Mouse (Mus musculus) MEL (cell line): ENCODE results near the gene Hdac7. TPM values are rescaled to one million over a fixed set of nuclear protein-coding genes. Genes with fewer than 3 reads are reported as not detected.
A peak's percentile ranks its signal among the peaks of the same experiment; 100 is the strongest.

Experiments used
- DNase-seq: peaks from one replicate; pipeline ENCODE4 v3.0.0; 2011; ENCODE audit warnings: low read depth, low spot score
- H3K27ac ChIP-seq: 2 replicates; pipeline ENCODE4 v1.5.1; 2012; ENCODE audit warnings: low read depth, mild to moderate bottlenecking, control low read depth, low read length, moderate library complexity; ENCODE audit not compliant: control insufficient read depth
- H3K27me3 ChIP-seq, 2 experiments: fragments of 150-350 bp in 1 of 2; sonication (generic) in 1 of 2; 2 replicates each; pipeline ENCODE4 v1.6.1; 2012; ENCODE audit warnings: low read length in 2 of 2, mild to moderate bottlenecking in 2 of 2, improper control_type of control experiment in 1 of 2, moderate library complexity in 1 of 2; ENCODE audit not compliant: insufficient read depth in 2 of 2, control insufficient read depth in 1 of 2
- H3K36me3 ChIP-seq, 2 experiments: 2 replicates each; pipeline ENCODE4 v1.6.1; 2012 to 2014; ENCODE audit warnings: low read length in 2 of 2, improper control_type of control experiment in 1 of 2, inconsistent platforms in 1 of 2, mild to moderate bottlenecking in 1 of 2; ENCODE audit not compliant: insufficient read depth in 2 of 2, control insufficient read depth in 1 of 2
- H3K4me1 ChIP-seq, 2 experiments: fragments of 150-350 bp in 1 of 2; sonication (generic) in 1 of 2; 2 replicates each; pipeline ENCODE4 v1.6.1; 2012; ENCODE audit warnings: low read length in 2 of 2, improper control_type of control experiment in 1 of 2, mild to moderate bottlenecking in 1 of 2; ENCODE audit not compliant: insufficient read depth in 2 of 2, control insufficient read depth in 1 of 2
- H3K4me3 ChIP-seq, 2 experiments: fragments of 150-350 bp in 1 of 2; sonication (generic) in 1 of 2; 2 replicates each; pipeline ENCODE4 v1.5.1; 2012; ENCODE audit warnings: low read depth in 2 of 2, low read length in 2 of 2, mild to moderate bottlenecking in 2 of 2, moderate library complexity in 2 of 2, control low read depth in 1 of 2, improper control_type of control experiment in 1 of 2; ENCODE audit not compliant: control insufficient read depth in 1 of 2, insufficient read depth in 1 of 2
- H3K79me2 ChIP-seq: 2 replicates; pipeline ENCODE4 v1.6.1; 2012; ENCODE audit warnings: mild to moderate bottlenecking, low read length, moderate library complexity; ENCODE audit not compliant: control insufficient read depth, poor library complexity, insufficient read depth
- H3K9ac ChIP-seq: 2 replicates; pipeline ENCODE4 v1.6.1; 2012; ENCODE audit warnings: low read depth, mild to moderate bottlenecking, control low read depth, low read length, moderate library complexity; ENCODE audit not compliant: control insufficient read depth, poor library complexity, severe bottlenecking
- H3K9me3 ChIP-seq: fragments of 150-350 bp; sonication (generic); replicated peaks from 2 replicates; pipeline ENCODE4 v1.6.1; 2012; ENCODE audit warnings: mild to moderate bottlenecking, low read length, improper control_type of control experiment, moderate library complexity; ENCODE audit not compliant: insufficient read depth
- BHLHE40 ChIP-seq: IDR thresholded peaks from 2 replicates; pipeline ENCODE4 v1.6.1; 2012; ENCODE audit warnings: low read depth, mild to moderate bottlenecking, inconsistent platforms, low read length, improper control_type of control experiment, borderline replicate concordance
- CTCF ChIP-seq, 3 experiments: IDR thresholded peaks in 2 of 3; conservative IDR thresholded peaks in 1 of 3; 2 replicates each; pipeline ENCODE4 v1.5.1; 2011 to 2012; ENCODE audit warnings: low read length in 3 of 3, low read depth in 2 of 3, mild to moderate bottlenecking in 2 of 3, improper control_type of control experiment in 1 of 3, inconsistent platforms in 1 of 3, mixed read lengths in 1 of 3, moderate library complexity in 1 of 3; ENCODE audit not compliant: control insufficient read depth in 1 of 3, insufficient read depth in 1 of 3, poor library complexity in 1 of 3, severe bottlenecking in 1 of 3
- E2F4 ChIP-seq: IDR thresholded peaks from 2 replicates; pipeline ENCODE4 v1.6.1; 2011; ENCODE audit warnings: low read depth, low read length, improper control_type of control experiment, borderline replicate concordance
- ELF1 ChIP-seq: IDR thresholded peaks from 2 replicates; pipeline ENCODE4 v1.6.1; 2014; ENCODE audit warnings: low read depth, mild to moderate bottlenecking, inconsistent platforms, low read length, improper control_type of control experiment, moderate library complexity
- GATA1 ChIP-seq: IDR thresholded peaks from 2 replicates; pipeline ENCODE4 v1.6.1; 2011; ENCODE audit warnings: low read depth, low read length, improper control_type of control experiment
- HCFC1 ChIP-seq: IDR thresholded peaks from 2 replicates; pipeline ENCODE4 v1.6.1; 2012; ENCODE audit warnings: low read depth, mild to moderate bottlenecking, inconsistent platforms, low read length, improper control_type of control experiment, moderate library complexity
- JUND ChIP-seq: IDR thresholded peaks from 2 replicates; pipeline ENCODE4 v1.6.1; 2011; ENCODE audit warnings: low read depth, mild to moderate bottlenecking, improper control_type of control experiment, low read length
- KAT2A ChIP-seq: conservative IDR thresholded peaks from 2 replicates; pipeline ENCODE4 v1.6.1; 2012; ENCODE audit warnings: low read depth, low read length, improper control_type of control experiment, inconsistent platforms
- MAX ChIP-seq: IDR thresholded peaks from 2 replicates; pipeline ENCODE4 v1.6.1; 2011; ENCODE audit warnings: low read length, improper control_type of control experiment
- MAZ ChIP-seq: IDR thresholded peaks from 2 replicates; pipeline ENCODE4 v1.6.1; 2012; ENCODE audit warnings: low read depth, mild to moderate bottlenecking, inconsistent platforms, low read length, improper control_type of control experiment
- MEF2A ChIP-seq: IDR thresholded peaks from 2 replicates; pipeline ENCODE4 v1.6.1; 2014; ENCODE audit warnings: low read depth, mild to moderate bottlenecking, inconsistent platforms, low read length, improper control_type of control experiment; ENCODE audit not compliant: poor library complexity, insufficient replicate concordance, severe bottlenecking; ENCODE audit errors: extremely low read depth
- MXI1 ChIP-seq: IDR thresholded peaks from 2 replicates; pipeline ENCODE4 v1.6.1; 2011; ENCODE audit warnings: mild to moderate bottlenecking, low read depth, low read length, improper control_type of control experiment
- MYB ChIP-seq: IDR thresholded peaks from 2 replicates; pipeline ENCODE4 v1.6.1; 2011; ENCODE audit warnings: mild to moderate bottlenecking, low read depth, low read length, improper control_type of control experiment
- MYC ChIP-seq: IDR thresholded peaks from 2 replicates; pipeline ENCODE4 v1.6.1; 2011; ENCODE audit warnings: low read depth, mild to moderate bottlenecking, low read length, improper control_type of control experiment, moderate library complexity
- NELFE ChIP-seq: IDR thresholded peaks from 2 replicates; pipeline ENCODE4 v1.6.1; 2011; ENCODE audit warnings: low read depth, low read length, improper control_type of control experiment
- NRF1 ChIP-seq: IDR thresholded peaks from 2 replicates; pipeline ENCODE4 v1.6.1; 2014; ENCODE audit warnings: low read depth, mild to moderate bottlenecking, inconsistent platforms, low read length, improper control_type of control experiment, moderate library complexity; ENCODE audit not compliant: poor library complexity, insufficient read depth, severe bottlenecking
- POLR2A ChIP-seq, 2 experiments: IDR thresholded peaks; 2 replicates each; pipeline ENCODE4 v1.6.1; 2011 to 2012; ENCODE audit warnings: low read length in 2 of 2, mild to moderate bottlenecking in 2 of 2, control low read depth in 1 of 2, improper control_type of control experiment in 1 of 2, low read depth in 1 of 2, moderate library complexity in 1 of 2; ENCODE audit not compliant: control insufficient read depth in 1 of 2, insufficient read depth in 1 of 2, poor library complexity in 1 of 2
- POLR2AphosphoS2 ChIP-seq: IDR thresholded peaks from 2 replicates; pipeline ENCODE4 v1.6.1; 2011; ENCODE audit warnings: low read length, improper control_type of control experiment
- POLR2AphosphoS5 ChIP-seq: IDR thresholded peaks from 2 replicates; pipeline ENCODE4 v1.6.1; 2012; ENCODE audit warnings: low read depth, borderline replicate concordance, mild to moderate bottlenecking, inconsistent platforms, low read length, moderate library complexity, mixed read lengths
- RAD21 ChIP-seq: IDR thresholded peaks from 2 replicates; pipeline ENCODE4 v1.6.1; 2011; ENCODE audit warnings: mild to moderate bottlenecking, low read depth, low read length, improper control_type of control experiment
- SMC3 ChIP-seq: IDR thresholded peaks from 2 replicates; pipeline ENCODE4 v1.6.1; 2011; ENCODE audit warnings: low read depth, low read length, improper control_type of control experiment
- TAL1 ChIP-seq: IDR thresholded peaks from 2 replicates; pipeline ENCODE4 v1.6.1; 2012; ENCODE audit warnings: mild to moderate bottlenecking, inconsistent platforms, low read length, moderate library complexity, mixed read lengths
- TBP ChIP-seq: IDR thresholded peaks from 2 replicates; pipeline ENCODE4 v1.8.0; 2011; ENCODE audit warnings: low read depth, low read length, improper control_type of control experiment
- UBTF ChIP-seq: IDR thresholded peaks from 2 replicates; pipeline ENCODE4 v1.6.1; 2012; ENCODE audit warnings: low read depth, mild to moderate bottlenecking, inconsistent platforms, low read length, improper control_type of control experiment, moderate library complexity, borderline replicate concordance; ENCODE audit not compliant: insufficient read depth
- USF1 ChIP-seq: IDR thresholded peaks from 2 replicates; pipeline ENCODE4 v1.6.1; 2014; ENCODE audit warnings: low read depth, mild to moderate bottlenecking, inconsistent platforms, low read length, improper control_type of control experiment, moderate library complexity
- ZC3H11A ChIP-seq: IDR thresholded peaks from 2 replicates; pipeline ENCODE4 v1.6.1; 2012; ENCODE audit warnings: low read depth, mild to moderate bottlenecking, inconsistent platforms, low read length, improper control_type of control experiment
- ZKSCAN1 ChIP-seq: IDR thresholded peaks from 2 replicates; pipeline ENCODE4 v1.6.1; 2012; ENCODE audit warnings: low read depth, mild to moderate bottlenecking, inconsistent platforms, low read length, improper control_type of control experiment, moderate library complexity
- polyA plus RNA-seq, 2 experiments: library from polyadenylated mRNA; stranded (reverse) in 1 of 2; unstranded in 1 of 2; fragments of >175 nt in 1 of 2; fragments of >200 nt in 1 of 2; gene quantifications; 2 replicates each; pipeline versions ENCODE4 v1.2.1 to v1.2.4; 2012; ENCODE audit warnings: low replicate concordance in 2 of 2, low read depth in 1 of 2; ENCODE audit not compliant: insufficient read length in 2 of 2, insufficient read depth in 1 of 2, missing spikeins in 1 of 2
- total RNA-seq: library from RNA; depleted of rRNA; stranded (reverse); fragments of 300-350 nt; gene quantifications from 2 replicates; pipeline ENCODE4 v1.2.3, GENCODE M21; 2012

The Hdac7 gene
- total and polyA plus RNA-seq, 3 experiments, result 100 to 389 TPM; not detected in 1

GRCm38 (mm10) chr15:97791126-97791700, 53.1 kb downstream of the Hdac7 start:
- Histone ChIP-seq H3K9me3 (no peaks in the 10 kb centered on the region), H3K36me3 (peaks cover 21 to 32% of the 10 kb centered on the region in 2 experiments), H3K9ac (no peak overlapping the region), H3K27ac (no peak overlapping the region), H3K4me1 (peaks cover 10 to 34% of the 10 kb centered on the region in 2 experiments), H3K4me3 (no peak overlapping the region), H3K79me2 (peaks cover 11% of the 10 kb centered on the region), H3K27me3 (no peaks in the 10 kb centered on the region)
- TF ChIP-seq POLR2AphosphoS5 (peak; percentile 83; the same call in 1 of the 2 replicates), POLR2A (IDR thresholded peaks at IDR 0.05; ENCODE audit: control insufficient read depth in 1 of 2, insufficient read depth in 1 of 2, low read depth in 1 of 2, low read length in 2 of 2, poor library complexity in 1 of 2) (peak in 1 of 2 experiments; percentile 57; a peak in 2 of 4 replicates), MXI1 (no peak)
- peak; percentile 50 for DNase-seq

DNA sequence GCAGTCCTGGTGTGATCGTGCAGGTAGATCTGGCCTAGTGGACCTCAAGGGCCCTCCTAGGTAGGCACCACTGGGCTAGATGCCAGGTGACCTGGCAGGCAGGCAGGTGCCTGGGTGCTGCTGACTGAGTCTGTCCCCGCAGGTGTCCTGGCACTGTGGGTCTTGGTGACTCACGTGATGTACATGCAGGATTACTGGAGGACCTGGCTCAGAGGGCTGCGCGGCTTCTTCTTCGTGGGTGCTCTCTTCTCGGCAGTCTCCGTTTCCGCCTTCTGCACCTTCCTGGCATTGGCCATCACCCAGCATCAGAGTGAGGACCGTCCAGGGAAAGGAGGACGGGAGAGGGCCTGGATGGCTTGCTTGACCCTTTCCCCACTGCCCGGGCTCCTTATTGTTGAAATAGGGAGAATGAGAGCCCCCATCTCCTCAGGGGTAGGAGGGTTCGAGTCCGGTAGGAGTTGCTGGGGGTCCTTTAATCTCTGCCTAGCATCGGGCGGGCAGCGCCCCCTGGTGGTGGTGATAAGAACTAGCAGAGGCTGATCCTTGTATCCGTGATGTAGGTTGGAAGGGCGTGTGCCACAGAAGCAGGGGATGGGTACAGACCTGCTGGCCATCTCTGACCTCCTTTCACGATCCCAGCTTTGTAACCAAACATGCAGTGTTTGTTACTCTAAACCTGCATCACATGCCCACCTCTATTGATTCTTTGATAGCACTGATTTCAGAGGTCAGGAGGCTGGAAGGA, 54.4 kb downstream of the Hdac7 start:
- Histone ChIP-seq H3K4me1 (peaks cover 12 to 42% of the 10 kb centered on the region in 2 experiments), H3K9me3 (no peaks in the 10 kb centered on the region), H3K36me3 (peaks cover 11 to 42% of the 10 kb centered on the region in 2 experiments), H3K4me3 (no peak overlapping the region), H3K27ac (peak overlapping the region; percentile 3; the same call in 1 of the 2 replicates), H3K79me2 (peaks cover 22% of the 10 kb centered on the region), H3K27me3 (no peaks in the 10 kb centered on the region), H3K9ac (no peak overlapping the region)
- TF ChIP-seq MAX (no peak), ZKSCAN1 (no peak), POLR2AphosphoS2 (no peak), SMC3 (no peak), MEF2A (no peak), ELF1 (no peak), JUND (no peak), TBP (no peak), UBTF (no peak), GATA1 (peak; percentile 83), MAZ (no peak), HCFC1 (no peak), BHLHE40 (no peak), MYB (no peak), E2F4 (no peak), USF1 (no peak), RAD21 (no peak), CTCF (IDR thresholded peaks at IDR 0.05 in 2 of 3, conservative IDR thresholded peaks at IDR 0.05 in 1 of 3; ENCODE audit: control insufficient read depth in 1 of 3, insufficient read depth in 1 of 3, low read depth in 2 of 3, low read length in 3 of 3, poor library complexity in 1 of 3, severe bottlenecking in 1 of 3) (peak in 2 of 3 experiments; percentile 97 to 99; a peak in 4 of 6 replicates), POLR2A (IDR thresholded peaks at IDR 0.05; ENCODE audit: control insufficient read depth in 1 of 2, insufficient read depth in 1 of 2, low read depth in 1 of 2, low read length in 2 of 2, poor library complexity in 1 of 2) (peak in 1 of 2 experiments; percentile 74; a peak in 2 of 4 replicates), TAL1 (no peak), NELFE (no peak), ZC3H11A (no peak), NRF1 (no peak), MXI1 (no peak), POLR2AphosphoS5 (0 out of 2 replicates have a peak, but pooled peaks have one; percentile 67), KAT2A (no peak), MYC (no peak)
- peak; percentile 84 for DNase-seq
